Mouse (Mus musculus) adrenal gland, adult (tissue): ENCODE data around the gene Agk.

Source experiments
- DNase-seq, 2 experiments: peaks; one replicate each; pipeline ENCODE4 v3.0.0; 2022 to 2023; ENCODE audit warnings: low spot score in 1 of 2; ENCODE audit not compliant: inconsistent age in 2 of 2

Gene Agk

DNA sequence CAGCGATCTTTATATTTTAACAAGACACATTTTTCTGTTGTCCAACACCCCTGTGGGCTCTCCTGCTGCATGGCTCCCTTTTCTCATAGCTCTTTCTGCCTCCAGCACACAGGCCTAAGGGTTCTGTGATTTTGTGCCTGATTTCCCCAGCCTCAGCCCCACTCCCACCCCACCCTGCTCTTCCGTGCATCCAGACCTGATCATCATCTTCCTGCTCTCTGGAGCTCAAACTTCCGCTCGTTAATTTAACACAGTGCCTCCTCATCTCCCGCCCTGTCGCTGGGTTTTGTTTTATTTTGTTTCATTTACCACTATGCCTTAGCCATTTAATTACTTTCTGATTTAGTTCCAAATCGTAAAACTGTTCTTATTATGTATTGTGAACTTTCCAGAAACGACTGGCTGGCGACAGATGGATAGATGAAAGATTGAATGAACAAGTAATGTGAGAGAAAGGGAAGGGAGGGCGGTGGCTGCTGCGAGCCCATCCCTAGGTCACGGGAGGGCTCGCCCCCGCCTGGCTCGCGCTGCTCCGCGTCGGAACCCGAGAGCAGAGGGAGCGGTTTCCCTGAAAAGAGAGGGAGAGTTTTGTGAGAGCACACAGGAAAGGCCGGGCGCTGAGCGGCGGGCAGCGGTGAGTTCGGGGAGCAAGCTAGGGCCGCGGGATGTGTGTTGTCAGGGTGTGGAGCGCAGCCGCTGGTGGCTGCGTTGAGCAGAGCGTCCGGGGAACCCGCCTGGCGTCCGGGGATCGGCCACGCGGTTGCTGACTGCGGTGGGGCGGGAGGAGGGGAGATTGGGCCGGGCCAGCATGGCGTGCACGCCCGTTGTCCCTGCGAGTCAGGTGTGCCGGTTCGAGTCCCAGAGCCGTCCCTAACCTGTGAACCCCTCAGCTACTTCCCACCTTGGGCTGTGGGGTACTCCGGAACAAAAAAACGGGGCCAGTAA lies at the start of gene Agk:
TSS of gene Agk (plus strand) at position 276 of the 945 bp plus-strand sequence.
- DNase-seq = peak; percentile 83 to 94

DNA sequence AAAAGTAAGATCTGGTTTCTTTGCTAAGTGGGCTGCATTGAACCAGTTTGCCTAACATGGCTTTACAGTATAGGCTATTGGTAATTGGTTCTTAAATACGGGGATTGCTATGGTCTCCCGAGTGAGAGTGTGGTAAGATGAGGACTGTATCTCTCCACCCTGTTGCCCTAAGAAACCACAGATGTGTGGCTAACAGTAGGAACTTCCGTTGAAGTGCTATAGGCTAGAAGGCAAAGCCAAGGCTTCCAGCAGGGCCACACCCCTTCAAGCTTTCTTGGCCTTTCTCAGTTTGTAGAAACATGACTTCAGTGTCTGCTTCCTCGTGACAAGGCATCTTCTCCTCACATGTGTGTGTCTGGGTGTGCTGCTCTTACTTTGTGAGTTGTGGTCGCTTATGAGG lies 24.3 kb upstream of the Agk start:
- DNase-seq = no peak

DNA sequence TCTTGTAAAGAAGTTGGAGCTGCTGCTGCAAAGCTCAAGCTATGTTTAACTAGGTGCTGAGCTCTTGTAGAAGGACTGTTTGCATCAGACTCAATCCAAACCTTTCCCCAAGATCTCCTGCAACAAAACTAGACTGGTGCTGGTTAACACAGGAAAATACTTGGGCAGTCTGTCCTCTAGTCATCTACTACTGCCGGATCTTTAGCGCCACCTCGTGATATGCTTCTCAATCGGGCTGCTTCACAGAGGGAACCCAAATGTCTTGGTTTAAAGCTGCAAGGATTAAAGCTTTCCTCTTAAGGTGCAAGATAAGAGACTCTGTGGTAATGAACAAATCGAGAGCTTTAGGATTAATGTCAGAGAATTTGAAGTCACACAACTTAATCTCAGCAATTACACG lies 21.6 kb upstream of the Agk start:
- DNase-seq = peak; percentile 60 to 90

DNA sequence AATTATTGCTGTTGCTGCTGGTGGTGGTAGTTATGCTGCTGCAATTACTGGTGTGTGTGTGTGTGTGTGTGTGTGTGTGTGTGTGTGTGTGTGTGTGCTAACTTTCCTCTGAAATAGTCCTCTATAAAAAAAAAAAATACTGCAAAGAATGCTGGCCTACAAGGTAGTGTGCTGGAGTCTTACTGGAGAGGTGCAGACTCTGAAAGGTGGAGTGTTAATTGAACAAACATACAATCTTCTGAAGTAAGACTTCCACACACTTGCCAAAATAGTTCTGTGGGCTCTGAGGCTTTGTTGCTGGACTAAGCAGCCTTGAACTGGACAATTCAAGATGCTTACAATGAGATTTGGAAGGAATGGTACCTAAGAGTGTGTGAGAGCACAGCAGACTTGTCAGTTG lies 20.0 kb upstream of the Agk start:
- DNase-seq = no peak

DNA sequence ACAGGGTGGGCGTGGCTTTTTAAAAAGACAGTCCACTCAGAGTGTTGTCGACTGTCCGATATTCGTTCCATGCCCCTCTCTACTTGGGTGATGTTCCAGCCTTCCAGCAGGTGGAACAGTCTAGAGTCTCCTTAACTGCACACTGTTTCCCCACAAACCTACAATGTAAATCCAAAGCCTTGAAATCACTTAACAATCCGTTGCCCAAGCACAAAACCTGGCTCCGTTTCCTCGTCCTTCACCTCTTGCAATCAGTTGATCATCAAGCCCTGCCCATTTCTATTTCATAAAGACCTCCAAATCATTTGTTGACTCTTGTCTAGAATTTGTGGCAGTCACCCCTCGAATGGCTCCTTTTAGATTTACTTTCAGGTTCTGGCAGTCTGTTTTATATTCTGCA lies 1.4 kb downstream of the Agk start:
- peak in 1 of 2 experiments; percentile 65 for DNase-seq

DNA sequence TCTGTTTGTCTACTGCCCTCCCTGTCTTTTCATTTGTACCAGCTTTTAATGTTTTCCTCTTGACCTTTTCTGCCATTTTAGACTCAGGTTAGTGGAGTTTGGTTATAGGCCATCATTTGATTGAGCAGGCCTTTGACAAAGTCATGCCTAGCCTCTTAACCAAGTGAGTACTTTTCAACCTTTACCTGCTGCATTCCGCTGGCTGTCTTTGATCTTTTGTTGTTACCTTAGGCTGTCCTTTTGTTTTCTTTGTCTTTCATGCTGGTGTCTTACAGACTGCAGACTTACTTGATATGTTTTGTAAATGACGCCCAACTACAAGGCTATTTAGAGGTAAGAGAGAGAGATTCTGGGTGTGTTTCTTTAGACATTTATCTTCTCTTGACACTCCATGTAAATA lies 8.5 kb downstream of the Agk start:
- DNase-seq = no peak

DNA sequence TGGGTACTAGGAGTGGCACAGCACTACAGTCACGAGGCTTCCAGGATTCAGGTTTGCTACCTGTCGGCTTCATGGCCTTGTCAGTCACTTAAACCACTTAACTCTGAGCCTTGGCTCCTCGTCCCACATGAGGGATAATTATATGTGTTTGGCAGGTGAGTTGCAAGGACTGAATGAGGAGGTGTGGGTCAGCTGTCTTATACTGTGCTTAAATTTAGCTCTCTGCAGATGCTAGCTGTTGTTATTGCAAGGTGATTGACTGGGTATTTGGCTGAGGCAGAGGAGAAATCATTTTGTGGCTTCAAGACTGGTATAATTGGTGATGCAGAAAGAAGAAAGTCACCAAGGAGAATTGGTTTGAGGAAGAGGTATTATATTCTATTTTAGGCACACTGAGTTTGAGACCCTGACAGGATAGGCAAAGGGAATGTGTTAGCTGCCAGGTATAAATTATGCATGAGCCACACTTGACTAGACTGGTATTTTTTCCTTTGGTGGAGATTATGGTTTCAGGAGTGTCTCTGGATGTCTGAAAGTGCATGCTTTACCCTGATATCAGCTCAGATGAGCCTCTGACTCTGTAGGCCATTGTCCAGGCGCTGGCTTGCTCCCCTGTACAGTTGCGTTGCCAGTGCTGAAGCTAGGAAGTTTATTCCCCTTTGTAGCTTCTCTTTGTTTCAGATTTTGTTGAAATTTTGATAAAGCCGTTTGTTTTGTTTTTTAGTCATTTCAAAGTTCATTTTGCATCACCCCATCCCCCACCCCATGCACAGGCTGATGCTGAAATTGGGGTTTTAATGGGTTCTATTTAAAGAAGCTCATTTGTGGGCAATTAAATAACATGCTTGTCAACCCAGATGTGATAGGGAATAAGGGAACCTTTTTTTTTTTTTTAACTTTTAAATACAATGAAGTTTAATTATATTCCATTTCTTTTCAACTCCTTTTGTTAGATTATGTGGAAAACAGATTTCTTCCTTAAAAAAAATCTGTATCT lies 12.1 kb downstream of the Agk start:
- DNase-seq = no peak

DNA sequence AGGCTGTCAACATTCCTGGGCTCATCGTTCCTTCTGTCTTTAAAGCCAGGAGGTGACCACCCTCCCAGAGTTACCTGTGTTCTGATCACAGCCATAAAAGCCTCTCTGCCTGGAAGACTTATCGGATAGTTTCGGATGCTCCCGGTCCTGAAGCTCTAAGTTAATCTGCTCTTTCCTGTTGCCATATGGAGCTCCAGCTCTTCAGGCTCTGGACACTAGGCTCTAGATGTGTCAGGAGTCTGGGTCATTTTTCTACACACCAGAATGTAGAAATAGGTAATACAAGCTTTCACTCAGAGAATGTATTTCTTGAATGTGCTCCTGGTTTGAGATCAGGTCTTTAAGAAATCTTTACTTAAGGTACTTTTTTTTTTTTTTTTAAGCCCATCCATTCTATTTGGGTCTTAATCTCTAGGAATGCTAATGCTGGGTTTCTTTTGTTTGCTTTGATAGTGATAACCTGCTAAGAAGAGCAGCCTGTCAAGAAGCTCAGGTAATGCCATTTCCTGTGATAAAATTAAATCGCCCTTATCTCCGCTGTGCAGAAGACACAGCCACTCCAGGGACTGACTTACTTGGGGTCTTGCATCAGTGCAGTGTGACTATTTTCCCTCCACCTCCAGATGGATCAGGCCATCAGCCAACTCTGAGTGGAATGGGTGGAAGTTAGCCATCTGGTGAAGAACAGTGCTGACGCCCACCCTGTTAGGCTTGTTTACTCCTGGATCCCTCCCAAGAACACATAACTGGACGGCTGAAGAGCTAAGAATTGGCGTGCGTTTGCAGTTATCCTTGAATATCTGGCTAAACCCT lies 22.2 kb downstream of the Agk start:
- DNase-seq = no peak

DNA sequence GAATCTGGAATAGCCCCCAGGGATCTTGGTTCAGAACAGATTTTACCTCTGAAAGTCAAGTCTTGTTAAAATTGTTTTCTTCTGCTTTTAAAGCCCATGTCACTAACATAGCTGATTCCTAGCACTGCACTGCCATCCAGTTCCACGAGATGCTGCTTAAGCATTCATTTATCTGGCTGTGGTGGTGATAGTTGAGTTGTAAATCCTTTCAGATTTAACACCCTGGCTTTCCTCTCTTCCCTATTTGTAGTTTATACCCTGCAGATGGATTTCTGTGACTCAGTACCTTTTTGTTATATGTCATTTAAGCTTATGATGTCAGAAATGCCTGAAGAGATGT lies 22.8 kb downstream of the Agk start:
- no peak for DNase-seq

DNA sequence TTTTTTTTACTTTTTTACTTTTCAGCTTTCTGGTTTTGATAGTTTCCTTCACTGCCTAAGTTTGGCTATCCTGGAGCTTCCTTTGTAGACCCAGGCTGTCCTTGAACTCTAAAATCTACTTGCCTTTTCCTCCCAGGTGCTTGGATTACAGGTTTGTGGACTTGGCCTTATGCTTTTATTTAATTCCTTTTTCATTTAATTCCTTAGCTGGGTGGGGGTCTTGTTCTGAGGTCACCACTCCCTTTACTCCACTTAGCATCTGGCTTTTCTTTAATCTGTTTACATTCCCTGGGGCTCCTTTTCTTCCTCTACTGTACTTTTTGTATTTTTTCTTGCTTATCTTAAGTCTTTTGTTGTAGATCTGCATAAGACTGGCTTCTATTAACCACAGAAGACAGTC lies 25.1 kb downstream of the Agk start:
- DNase-seq = no peak

DNA sequence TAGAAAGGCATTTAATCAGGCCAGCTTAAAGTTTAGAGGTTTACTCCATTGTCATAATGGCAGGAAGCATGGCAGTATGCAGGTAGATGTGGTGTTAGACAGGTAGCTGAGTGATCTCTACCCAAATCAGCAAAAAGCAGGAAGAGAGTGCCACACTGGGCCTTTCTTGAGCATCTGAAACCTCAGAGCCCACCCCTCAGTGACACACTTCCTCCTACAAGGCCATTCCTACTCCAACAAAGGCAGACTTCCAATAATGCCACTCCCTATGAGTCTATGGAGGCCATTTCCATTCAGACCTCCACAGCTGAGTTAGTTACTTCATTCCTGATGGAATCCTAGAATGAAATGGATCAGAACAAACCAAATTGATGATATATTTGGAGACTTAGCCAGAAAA lies 25.9 kb downstream of the Agk start:
- DNase-seq = no peak

DNA sequence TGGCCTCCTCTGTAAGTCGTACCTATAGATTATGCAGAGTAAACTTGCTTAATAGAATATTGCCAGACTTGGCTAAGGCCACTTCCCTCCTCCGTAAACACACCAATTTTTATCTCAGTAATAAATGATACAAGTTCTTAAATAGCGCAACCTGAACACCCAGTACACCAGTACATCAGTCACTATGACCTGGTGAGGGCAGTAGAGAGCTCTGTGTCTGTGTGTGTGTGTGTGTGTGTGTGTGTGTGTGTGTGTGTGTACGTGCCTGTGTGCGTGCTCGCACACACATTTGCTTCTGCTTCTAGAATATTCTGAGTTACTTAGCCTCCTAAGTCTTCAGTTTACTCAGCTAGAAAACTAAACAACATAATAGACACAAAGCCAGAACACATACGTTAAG lies 28.4 kb downstream of the Agk start:
- peak in 1 of 2 experiments; percentile 30 for DNase-seq

DNA sequence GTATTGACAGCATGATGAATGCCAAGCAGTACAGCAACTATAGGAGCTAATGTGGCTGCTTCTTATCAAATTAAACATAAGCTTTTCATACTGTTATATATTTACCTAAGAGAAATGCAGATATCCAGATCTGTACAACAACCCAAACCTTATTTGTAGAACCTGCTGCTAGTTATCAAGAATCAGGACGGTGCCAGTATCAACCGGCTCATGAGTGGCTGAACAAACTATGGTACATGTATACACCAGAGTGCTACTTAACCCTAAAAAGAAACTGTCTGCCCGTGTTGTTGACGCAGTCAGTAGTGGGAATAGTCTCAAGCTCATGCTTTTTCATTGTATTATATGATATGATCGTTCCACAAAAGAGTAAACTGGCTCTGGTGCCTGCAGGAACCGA lies 46.1 kb downstream of the Agk start:
- DNase-seq = no peak

DNA sequence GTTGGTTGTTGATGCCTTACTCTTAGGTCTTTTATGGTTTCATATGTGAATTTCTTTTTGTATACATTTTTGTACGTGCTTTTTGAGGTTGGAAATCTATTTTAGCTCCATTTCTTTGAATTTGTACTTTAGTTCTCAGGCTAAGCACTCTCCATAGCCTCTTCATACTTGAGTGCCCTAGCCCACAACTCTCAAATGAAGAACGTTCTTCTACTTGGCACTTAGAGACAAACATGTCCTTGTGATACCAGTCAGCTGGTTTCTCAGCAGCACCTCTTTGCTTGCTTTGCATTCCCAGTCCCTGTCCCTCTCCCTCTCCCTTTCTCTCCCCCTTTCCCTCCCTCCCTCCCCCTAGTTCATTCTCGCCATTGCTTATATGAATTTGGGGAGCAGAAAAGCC lies 55.2 kb downstream of the Agk start:
- no peak for DNase-seq

DNA sequence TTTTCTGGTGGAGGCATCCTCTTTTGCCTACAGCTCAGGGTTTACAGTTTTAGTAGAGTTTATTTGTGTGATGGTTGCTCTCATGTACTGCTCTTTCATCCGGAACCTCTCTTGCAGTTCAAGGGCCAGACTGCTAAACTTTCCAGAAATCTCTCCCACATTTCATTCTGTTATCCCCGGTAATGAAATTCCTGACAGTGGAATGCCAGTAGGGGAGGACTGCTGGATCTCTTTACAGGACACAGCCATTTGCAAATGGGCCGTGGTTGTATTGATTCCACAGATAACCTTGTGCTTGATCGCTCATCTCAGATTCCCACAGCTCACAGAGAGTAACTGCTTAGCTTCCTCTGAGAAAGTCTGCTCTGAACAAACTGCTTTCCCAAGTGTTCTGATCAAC lies 56.9 kb downstream of the Agk start:
- no peak for DNase-seq

DNA sequence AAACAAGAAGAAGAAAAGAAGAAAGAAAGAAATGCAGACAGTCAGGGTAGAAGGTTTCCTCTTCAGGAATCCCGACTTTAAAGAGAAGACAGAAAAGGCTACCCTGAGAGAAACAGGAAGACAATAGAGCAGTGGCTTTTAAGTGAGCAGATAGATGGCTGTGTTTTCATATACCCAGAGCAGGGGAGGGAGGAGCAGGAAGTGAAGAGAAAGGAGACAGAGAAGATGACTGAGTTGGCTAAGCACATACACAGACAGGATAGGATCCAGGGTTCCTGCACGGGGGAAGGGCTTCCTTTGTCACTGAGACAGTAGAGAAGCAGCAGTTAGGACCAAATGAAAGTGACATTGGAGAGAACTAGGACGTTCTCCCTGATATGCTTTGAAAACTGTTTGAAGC lies 60.7 kb downstream of the Agk start:
- no peak for DNase-seq

DNA sequence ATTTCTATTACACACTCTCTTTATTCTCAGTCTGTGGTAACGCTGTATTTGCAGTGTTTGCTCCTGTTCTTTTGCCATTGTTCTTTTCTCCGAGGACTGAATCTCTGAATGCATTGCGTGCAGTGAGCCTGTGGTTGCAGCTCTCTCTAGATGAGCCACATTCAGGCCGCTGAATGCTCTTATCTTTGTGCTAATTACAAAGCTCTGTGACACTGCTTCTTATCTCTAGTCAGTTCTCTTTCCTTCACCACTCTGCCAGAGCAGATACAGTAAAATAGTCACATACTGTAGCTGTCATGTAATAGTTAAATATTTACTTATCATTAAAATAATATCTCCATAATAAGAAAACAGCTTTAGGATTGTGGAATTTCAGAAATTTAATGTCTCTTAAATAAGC lies 63.7 kb downstream of the Agk start:
- no peak for DNase-seq

DNA sequence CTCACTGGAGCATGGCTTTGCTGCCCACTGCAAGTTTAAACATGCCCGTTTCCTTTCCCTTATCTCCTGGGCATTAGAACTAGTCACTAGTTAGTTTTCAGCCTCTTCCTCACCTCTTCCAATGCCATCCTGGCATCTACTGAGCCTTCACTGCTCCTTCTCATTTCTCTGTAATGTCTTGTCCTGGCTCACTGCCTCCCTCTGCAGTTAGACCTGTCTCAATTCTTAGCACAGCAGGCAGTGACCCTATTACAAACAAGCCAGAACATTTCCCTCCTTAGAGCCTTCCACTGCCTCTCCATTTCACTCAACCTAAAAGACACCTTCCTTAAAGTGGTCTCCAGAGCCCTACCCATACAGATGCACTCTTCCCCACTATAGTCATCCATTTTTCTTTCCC lies 66.0 kb downstream of the Agk start:
- no peak for DNase-seq

DNA sequence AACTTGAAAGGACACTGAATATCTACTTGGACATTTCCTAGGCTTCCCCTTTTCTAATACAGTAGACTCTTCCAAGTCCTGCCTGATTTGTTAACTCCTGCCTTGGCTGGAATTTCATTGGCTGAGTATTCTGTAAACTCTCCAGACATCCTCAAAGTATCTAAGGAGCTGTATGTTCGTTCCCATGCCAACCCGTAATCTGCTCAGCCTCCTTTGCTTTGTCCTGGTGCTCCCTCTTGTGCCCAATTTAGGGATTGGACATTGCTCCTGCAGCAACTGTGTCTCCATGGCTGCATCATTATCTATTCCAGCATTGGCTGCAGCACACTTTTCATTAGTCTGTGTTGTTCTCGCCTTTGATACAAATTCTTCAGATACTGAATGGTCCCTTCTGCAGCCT lies 68.2 kb downstream of the Agk start:
- peak; percentile 66 to 90 for DNase-seq

DNA sequence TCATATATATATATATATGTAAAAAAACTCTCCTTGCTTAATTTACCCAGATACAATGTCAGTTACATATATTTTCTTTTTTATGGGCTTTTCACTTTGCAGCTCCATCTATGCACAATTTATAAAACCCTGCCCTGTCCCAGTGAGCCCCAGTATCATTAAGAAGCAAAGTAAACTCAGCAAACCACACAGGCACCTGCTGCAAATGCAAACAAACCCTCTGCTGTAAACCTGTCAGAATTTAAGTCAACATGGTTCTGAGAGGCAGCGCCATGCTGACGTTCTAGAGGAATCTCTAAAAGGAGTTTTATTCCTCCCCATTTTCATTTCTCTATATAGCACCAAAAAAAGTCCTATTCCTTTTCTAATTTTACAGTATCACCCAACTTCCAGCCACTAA lies 77.1 kb downstream of the Agk start:
- DNase-seq = no peak

DNA sequence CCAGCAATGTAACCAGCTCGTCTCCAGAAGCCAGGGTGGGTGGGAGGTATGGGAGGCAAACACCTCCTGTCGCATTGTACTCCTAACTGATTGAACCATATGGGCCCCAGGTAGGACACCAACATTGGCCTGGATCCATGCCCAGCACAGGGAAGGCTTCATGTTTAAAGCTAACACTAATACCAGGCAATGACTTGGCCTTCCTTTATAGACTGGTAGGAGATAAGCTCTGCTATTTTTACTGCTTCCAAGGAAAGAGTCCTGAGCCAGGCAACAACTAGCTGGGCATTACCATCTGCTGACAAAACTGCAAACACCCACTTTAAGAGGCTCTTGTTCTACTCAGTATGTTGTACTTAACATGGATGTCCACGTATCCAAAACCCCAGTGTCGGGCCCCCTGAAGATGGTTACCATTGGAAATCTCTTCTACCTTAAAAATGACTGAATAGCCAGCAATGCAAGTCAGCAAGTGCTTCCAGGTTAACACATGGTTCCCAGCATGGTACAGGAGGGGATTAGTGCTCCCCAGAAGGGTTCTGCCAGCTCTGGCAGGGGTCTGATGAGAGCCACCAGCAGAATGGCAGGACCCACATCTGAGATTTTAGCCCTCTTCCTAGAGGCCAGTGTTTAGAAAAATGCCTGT lies 78.8 kb downstream of the Agk start:
- DNase-seq = no peak
